Mouse (Mus musculus): ENCODE measurements around the gene Cyba. TPM values are rescaled to one million over a fixed set of nuclear protein-coding genes. Genes with fewer than 3 reads are reported as not detected.

Gene Cyba
- total and polyA plus RNA-seq, 2 experiments from 2014 or later, result 17.9 to 37.9 TPM

DNA sequence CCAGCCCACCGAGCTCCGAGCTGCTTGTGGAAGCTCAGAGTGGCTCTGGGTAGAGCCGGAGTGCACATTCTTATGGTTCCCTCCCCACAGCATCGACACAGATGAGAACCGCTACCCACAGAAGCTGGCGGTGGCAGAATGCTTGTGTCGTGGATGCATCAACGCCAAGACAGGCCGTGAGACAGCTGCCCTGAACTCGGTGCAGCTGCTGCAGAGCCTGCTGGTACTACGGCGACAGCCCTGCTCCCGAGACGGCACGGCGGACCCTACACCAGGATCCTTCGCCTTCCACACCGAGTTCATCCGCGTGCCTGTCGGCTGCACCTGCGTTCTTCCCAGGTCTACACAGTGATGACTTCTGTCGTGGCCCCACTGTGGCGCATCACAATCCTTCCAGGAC lies 9.5 kb downstream of the Cyba start:
- DNase-seq, result no peak
- Histone ChIP-seq H3K36me3 (ENCODE audit: insufficient read depth) (peaks cover 6% of the 10 kb centered on the region; the same call in 1 of the 2 replicates), H3K27ac (ENCODE audit: low read depth, low read length) (no peak overlapping the region), H3K27me3 (ENCODE audit: insufficient read depth, low read length) (no peaks in the 10 kb centered on the region), H3K9me3 (ENCODE audit: low read length) (no peaks in the 10 kb centered on the region), H3K4me3 (ENCODE audit: low read depth, low read length) (no peak overlapping the region), H3K9ac (no peak overlapping the region), H3K4me2 (ENCODE audit: low read depth) (no peak overlapping the region), H3K4me1 (ENCODE audit: insufficient read depth) (no peaks in the 10 kb centered on the region)
- no peak for ATAC-seq
- WGBS, result 92% methylated on average over 24 of the region's 24 CpGs
- no peak for TF ChIP-seq CTCF (IDR thresholded peaks at IDR 0.05; ENCODE audit: low read depth)

GRCm38 (mm10) chr8:122421376-122422070 lies 11.2 kb downstream of the Cyba start, which contains the start of gene Il17c:
Gene Il17c (plus strand): TSS chr8:122422020.
- DNase-seq (no peak), ATAC-seq (no peak)
- no peaks in the 10 kb centered on the region for H3K9me3 ChIP-seq (ENCODE audit: low read length)
- H3K27ac ChIP-seq (ENCODE audit: low read depth, low read length), result no peak within 1 kb of the TSS
- WGBS, result 83% methylated on average over 14 of the region's 14 CpGs
- no peak within 1 kb of the TSS for H3K9ac ChIP-seq
- H3K27me3 ChIP-seq (ENCODE audit: insufficient read depth, low read length), result no peaks in the 10 kb centered on the region
- no peak within 1 kb of the TSS for H3K4me2 ChIP-seq (ENCODE audit: low read depth)
- no peak for TF ChIP-seq CTCF (IDR thresholded peaks at IDR 0.05; ENCODE audit: low read depth)
- H3K4me1 ChIP-seq (ENCODE audit: insufficient read depth), result no peaks in the 10 kb centered on the region
- peaks cover 20% of the 10 kb centered on the region for H3K36me3 ChIP-seq (ENCODE audit: insufficient read depth)
- H3K4me3 ChIP-seq (ENCODE audit: low read depth, low read length), result no peak within 1 kb of the TSS

- no peaks in the 10 kb centered on the region for H3K4me1 ChIP-seq (ENCODE audit: insufficient read depth)
- no peak for TF ChIP-seq CTCF (IDR thresholded peaks at IDR 0.05; ENCODE audit: low read depth)
- ATAC-seq (peak; percentile 23; the same call in 1 of the 2 replicates), DNase-seq (peak; percentile 11)
- H3K36me3 ChIP-seq (ENCODE audit: insufficient read depth), result peaks cover 35% of the 10 kb centered on the region
- no peak overlapping the region for H3K27ac ChIP-seq (ENCODE audit: low read depth, low read length)
- H3K4me3 ChIP-seq (ENCODE audit: low read depth, low read length), result no peak overlapping the region
- H3K9me3 ChIP-seq (ENCODE audit: low read length), result no peaks in the 10 kb centered on the region
- H3K9ac ChIP-seq, result no peak overlapping the region
- no peaks in the 10 kb centered on the region for H3K27me3 ChIP-seq (ENCODE audit: insufficient read depth, low read length)
- no peak overlapping the region for H3K4me2 ChIP-seq (ENCODE audit: low read depth)
- 53% methylated on average over 9 of the region's 9 CpGs for WGBS
Measured at GRCm38 (mm10) chr8:122419881-122420555, 12.7 kb downstream of the Cyba start.

GRCm38 (mm10) chr8:122415554-122415953 lies 17.2 kb downstream of the Cyba start:
- Histone ChIP-seq H3K4me3 (ENCODE audit: low read depth, low read length) (no peak overlapping the region), H3K36me3 (ENCODE audit: insufficient read depth) (peaks cover 79% of the 10 kb centered on the region), H3K27ac (ENCODE audit: low read depth, low read length) (no peak overlapping the region), H3K9me3 (ENCODE audit: low read length) (no peaks in the 10 kb centered on the region), H3K27me3 (ENCODE audit: insufficient read depth, low read length) (no peaks in the 10 kb centered on the region), H3K9ac (no peak overlapping the region), H3K4me2 (ENCODE audit: low read depth) (no peak overlapping the region), H3K4me1 (ENCODE audit: insufficient read depth) (no peaks in the 10 kb centered on the region)
- DNase-seq (no peak), ATAC-seq (no peak)
- 93% methylated on average over 6 of the region's 6 CpGs for whole genome bisulfite sequencing
- no peak for TF ChIP-seq CTCF (IDR thresholded peaks at IDR 0.05; ENCODE audit: low read depth)

- 89% methylated on average over 9 of the region's 9 CpGs for WGBS
- no peak for DNase-seq
- Histone ChIP-seq H3K4me3 (ENCODE audit: low read depth, low read length) (no peak overlapping the region), H3K27ac (ENCODE audit: low read depth, low read length) (no peak overlapping the region), H3K4me1 (ENCODE audit: insufficient read depth) (no peaks in the 10 kb centered on the region), H3K27me3 (ENCODE audit: insufficient read depth, low read length) (no peaks in the 10 kb centered on the region), H3K9me3 (ENCODE audit: low read length) (no peaks in the 10 kb centered on the region), H3K9ac (no peak overlapping the region), H3K36me3 (ENCODE audit: insufficient read depth) (peaks cover 90% of the 10 kb centered on the region), H3K4me2 (ENCODE audit: low read depth) (no peak overlapping the region)
- no peak for TF ChIP-seq CTCF (IDR thresholded peaks at IDR 0.05; ENCODE audit: low read depth)
- ATAC-seq, result no peak
Measured at GRCm38 (mm10) chr8:122414311-122414710, 18.4 kb downstream of the Cyba start.

GRCm38 (mm10) chr8:122407678-122408077 lies 25.1 kb downstream of the Cyba start:
- H3K27ac ChIP-seq (ENCODE audit: low read depth, low read length), result no peak overlapping the region
- DNase-seq (no peak), ATAC-seq (no peak)
- no peak overlapping the region for H3K9ac ChIP-seq
- H3K4me2 ChIP-seq (ENCODE audit: low read depth), result no peak overlapping the region
- TF ChIP-seq CTCF (IDR thresholded peaks at IDR 0.05; ENCODE audit: low read depth), result no peak
- 96% methylated on average over 7 of the region's 7 CpGs for WGBS
- peaks cover 93% of the 10 kb centered on the region for H3K36me3 ChIP-seq (ENCODE audit: insufficient read depth)
- no peaks in the 10 kb centered on the region for H3K27me3 ChIP-seq (ENCODE audit: insufficient read depth, low read length)
- H3K4me1 ChIP-seq (ENCODE audit: insufficient read depth), result no peaks in the 10 kb centered on the region
- H3K4me3 ChIP-seq (ENCODE audit: low read depth, low read length), result no peak overlapping the region
- H3K9me3 ChIP-seq (ENCODE audit: low read length), result no peaks in the 10 kb centered on the region

DNA sequence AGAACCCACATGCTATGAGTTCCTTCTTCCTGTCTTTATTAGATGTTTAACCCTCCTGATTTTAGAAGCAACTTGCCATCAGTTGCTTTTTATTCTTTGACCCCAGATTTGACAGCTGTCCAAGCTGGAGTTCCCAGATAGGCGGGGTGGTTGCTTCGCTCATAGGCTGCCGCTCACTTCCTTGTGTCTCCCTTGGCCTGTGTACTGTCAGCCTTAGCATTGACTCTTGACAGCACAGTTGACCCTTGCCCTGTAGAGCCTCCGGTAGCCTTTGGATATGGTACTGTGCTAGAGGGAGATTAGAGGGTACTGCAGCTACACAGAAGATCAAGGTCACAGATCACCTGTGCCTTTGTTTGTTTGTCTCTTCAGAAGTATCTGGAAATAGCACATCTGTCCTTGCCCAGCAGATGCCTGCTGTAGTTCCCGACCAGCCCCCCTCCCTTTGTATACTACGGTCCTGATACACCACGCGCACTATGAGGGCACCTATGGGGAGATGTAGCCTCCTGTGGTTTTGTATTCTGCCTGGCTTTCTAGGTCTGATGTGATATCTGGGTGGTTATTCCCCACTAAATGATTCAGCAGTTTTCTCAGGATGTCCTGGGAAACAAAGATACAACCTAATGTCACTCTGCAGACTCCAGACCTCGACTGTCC lies 27.5 kb downstream of the Cyba start:
- no peak for DNase-seq
- WGBS, result 93% methylated on average over 9 of the region's 9 CpGs
- Histone ChIP-seq H3K4me3 (ENCODE audit: low read depth, low read length) (no peak overlapping the region), H3K4me2 (ENCODE audit: low read depth) (no peak overlapping the region), H3K9ac (no peak overlapping the region), H3K36me3 (ENCODE audit: insufficient read depth) (peaks cover 93% of the 10 kb centered on the region), H3K27ac (ENCODE audit: low read depth, low read length) (no peak overlapping the region), H3K9me3 (ENCODE audit: low read length) (no peaks in the 10 kb centered on the region), H3K27me3 (ENCODE audit: insufficient read depth, low read length) (no peaks in the 10 kb centered on the region), H3K4me1 (ENCODE audit: insufficient read depth) (no peaks in the 10 kb centered on the region)
- TF ChIP-seq CTCF (IDR thresholded peaks at IDR 0.05; ENCODE audit: low read depth), result no peak
- no peak for ATAC-seq

All from forebrain, postnatal 0 days (tissue).